11 mouse cellular contexts compared by ENCODE assay signal in genomic region chr13:9064196-9064595, GRCm38 (mm10). TPM values are rescaled to one million over a fixed set of nuclear protein-coding genes. Genes with fewer than 3 reads are reported as not detected.
DNase-seq lines count a peak whose midpoint lies in the region; ATAC-seq lines count a peak whose summit lies in the region.
"Had no signal": no experiment of that assay in that cellular context is flagged by ENCODE, and none has a peak within 500 bp of the region (broad histone marks: within the 10 kb centered on the region; RNA-seq: fewer than 3 reads in every experiment).

No protein-coding gene starts in this region.

- no peak overlapping the region for H3K27ac ChIP-seq in heart, embryonic 10.5 days
- no peak overlapping the region for H3K27ac ChIP-seq in midbrain, embryonic 13.5 days
- H3K27ac ChIP-seq: forebrain, embryonic 12.5 days had no signal

- no peaks in the 10 kb centered on the region for H3K27me3 ChIP-seq in heart, embryonic 10.5 days (ENCODE audit: insufficient read depth, poor library complexity, severe bottlenecking)
- no peaks in the 10 kb centered on the region for H3K27me3 ChIP-seq in midbrain, embryonic 13.5 days
- H3K27me3 ChIP-seq: forebrain, embryonic 12.5 days had no signal

- 78% methylated on average over 2 of the region's 2 CpGs for WGBS in heart, embryonic 10.5 days
- 91% methylated on average over 2 of the region's 2 CpGs for WGBS in midbrain, embryonic 13.5 days

- no peak overlapping the region for H3K4me3 ChIP-seq in heart, embryonic 10.5 days
- no peak overlapping the region for H3K4me3 ChIP-seq in midbrain, embryonic 13.5 days (replicated peaks)
- H3K4me3 ChIP-seq: forebrain, embryonic 12.5 days had no signal

- no peaks in the 10 kb centered on the region for H3K36me3 ChIP-seq in heart, embryonic 10.5 days
- H3K36me3 ChIP-seq in midbrain, embryonic 13.5 days, result no peaks in the 10 kb centered on the region
- H3K36me3 ChIP-seq: forebrain, embryonic 12.5 days had no signal

- peak; percentile 8 to 10 for DNase-seq in heart, adult 9 months (ENCODE audit: low spot score in 2 of 2)
- DNase-seq in heart, embryonic 10.5 days (ENCODE audit: low spot score), result no peak
- peak; percentile 39 for DNase-seq in brain, adult 2 months (ENCODE audit: low read depth, low spot score)
- peak; percentile 70 to 85 for DNase-seq in cerebellum, postnatal 14 days
- peak; percentile 43 for DNase-seq in lung, postnatal 14 days
- no peak for DNase-seq in thymus, postnatal 14 days
- DNase-seq: liver; thymus, adult 2 months had no signal

- no peak for ATAC-seq in inflammation-experienced regulatory T-cells, adult 6 months
- ATAC-seq in midbrain, embryonic 13.5 days, result no peak

- peaks cover 8% of the 10 kb centered on the region for H3K4me1 ChIP-seq in heart, embryonic 10.5 days
- no peaks in the 10 kb centered on the region; the same call in 1 of the 2 replicates for H3K4me1 ChIP-seq in midbrain, embryonic 13.5 days (replicated peaks)
- H3K4me1 ChIP-seq: forebrain, embryonic 12.5 days had no signal

- no peak overlapping the region for H3K9ac ChIP-seq in midbrain, embryonic 13.5 days (replicated peaks)
- H3K9ac ChIP-seq: forebrain, embryonic 12.5 days had no signal

- H3K4me2 ChIP-seq in midbrain, embryonic 13.5 days (replicated peaks), result no peak overlapping the region
- H3K4me2 ChIP-seq: forebrain, embryonic 12.5 days had no signal

- no peaks in the 10 kb centered on the region for H3K9me3 ChIP-seq in heart, embryonic 10.5 days
- H3K9me3 ChIP-seq in midbrain, embryonic 13.5 days, result no peaks in the 10 kb centered on the region
- H3K9me3 ChIP-seq: forebrain, embryonic 12.5 days had no signal

RNA-seq across cellular contexts. Expression of gene Larp4b, which starts 29.5 kb away (rescaled TPM):
- polyA plus RNA-seq in heart, embryonic 10.5 days (2016; fragmentation: Nextera tagmentation; extraction: Ambion mirVana), result 29.3 and 32.1 TPM in 2 replicates
- 10 to 100 TPM; 33.8 to 37.2 (median 35.0) TPM for polyA plus RNA-seq in inflammation-experienced regulatory T-cells, adult 6 months (2017; shearing (Covaris generic))
- polyA plus RNA-seq in midbrain, embryonic 13.5 days (2015; fragmentation: Nextera tagmentation; extraction: Ambion mirVana), result 34.1 and 36.1 TPM in 2 replicates

Comparison
In these comparisons a context has a peak if more than half of its experiments do, and no peak if none do; other contexts are left out.
1. DNase-seq: peak in heart, adult 9 months (2 of 2), brain, adult 2 months (single experiment), cerebellum, postnatal 14 days (2 of 2) and lung, postnatal 14 days (single experiment); none in heart, embryonic 10.5 days (single experiment) and thymus, postnatal 14 days (single experiment).